Mouse (Mus musculus) gastrocnemius, postnatal 14 days (tissue): ENCODE results near the gene Nol4l. TPM values are rescaled to one million over a fixed set of nuclear protein-coding genes. Genes with fewer than 3 reads are reported as not detected.

Experiments used
- DNase-seq: peaks from one replicate; pipeline ENCODE4 v3.0.0; 2021; ENCODE audit warnings: mixed read lengths
- intact Hi-C: fragments of 180-260 bp; cut with DNase I; formaldehyde crosslinking; loops from one replicate; pipeline ENCODE4 v1.15.1; 2025; ENCODE audit warnings: low total_unique reads
- total RNA-seq, 2 experiments: library from RNA; stranded (reverse); gene quantifications; 2 replicates each; pipeline ENCODE4 v1.2.3; 2021

Gene Nol4l
- total RNA-seq, 2 experiments from 2014 or later = 3.0 to 3.3 TPM

DNA sequence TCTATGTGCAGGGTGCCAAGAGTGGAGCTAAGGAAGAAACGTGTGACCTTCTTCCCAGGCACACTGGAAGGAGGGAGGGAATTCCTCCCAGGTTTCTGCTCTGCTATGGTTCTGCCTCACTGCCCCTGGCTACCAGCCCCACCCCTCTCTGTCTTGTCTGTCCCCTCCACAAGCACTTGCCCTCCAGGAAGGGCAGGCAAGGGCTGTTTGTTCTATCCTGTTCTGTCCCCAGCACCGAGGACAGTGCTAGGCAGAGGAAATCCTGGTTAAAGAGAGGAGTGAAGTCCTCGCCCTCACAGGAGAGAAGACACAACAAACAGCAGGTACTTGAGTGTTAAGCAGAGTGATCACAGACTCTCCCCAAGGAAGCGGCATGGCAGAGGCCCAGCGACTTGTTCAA lies 16.7 kb upstream of the Nol4l start:
- no peak for DNase-seq
- intact Hi-C loops = no loop called here

DNA sequence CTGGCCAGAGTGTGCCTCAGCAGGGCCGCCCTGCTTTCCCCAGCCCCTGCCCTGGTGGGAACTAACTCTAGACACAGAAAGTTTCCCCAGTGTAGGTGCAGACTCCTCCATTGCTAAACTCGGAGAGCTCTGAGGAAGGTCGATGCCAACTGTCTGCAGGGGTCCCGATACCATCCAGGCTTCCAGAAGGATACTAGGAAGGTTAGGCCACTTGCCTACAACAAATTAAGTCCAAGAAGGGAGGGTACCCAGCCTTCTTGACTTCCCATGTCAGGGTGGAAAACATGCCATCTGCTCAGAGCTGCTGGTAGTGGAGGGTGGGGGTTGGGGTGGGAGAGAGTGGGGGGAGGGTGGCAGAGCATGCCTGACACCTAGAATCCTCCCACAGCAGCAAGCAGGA lies 15.0 kb upstream of the Nol4l start:
- no peak for DNase-seq
- intact Hi-C loops = no loop called here

DNA sequence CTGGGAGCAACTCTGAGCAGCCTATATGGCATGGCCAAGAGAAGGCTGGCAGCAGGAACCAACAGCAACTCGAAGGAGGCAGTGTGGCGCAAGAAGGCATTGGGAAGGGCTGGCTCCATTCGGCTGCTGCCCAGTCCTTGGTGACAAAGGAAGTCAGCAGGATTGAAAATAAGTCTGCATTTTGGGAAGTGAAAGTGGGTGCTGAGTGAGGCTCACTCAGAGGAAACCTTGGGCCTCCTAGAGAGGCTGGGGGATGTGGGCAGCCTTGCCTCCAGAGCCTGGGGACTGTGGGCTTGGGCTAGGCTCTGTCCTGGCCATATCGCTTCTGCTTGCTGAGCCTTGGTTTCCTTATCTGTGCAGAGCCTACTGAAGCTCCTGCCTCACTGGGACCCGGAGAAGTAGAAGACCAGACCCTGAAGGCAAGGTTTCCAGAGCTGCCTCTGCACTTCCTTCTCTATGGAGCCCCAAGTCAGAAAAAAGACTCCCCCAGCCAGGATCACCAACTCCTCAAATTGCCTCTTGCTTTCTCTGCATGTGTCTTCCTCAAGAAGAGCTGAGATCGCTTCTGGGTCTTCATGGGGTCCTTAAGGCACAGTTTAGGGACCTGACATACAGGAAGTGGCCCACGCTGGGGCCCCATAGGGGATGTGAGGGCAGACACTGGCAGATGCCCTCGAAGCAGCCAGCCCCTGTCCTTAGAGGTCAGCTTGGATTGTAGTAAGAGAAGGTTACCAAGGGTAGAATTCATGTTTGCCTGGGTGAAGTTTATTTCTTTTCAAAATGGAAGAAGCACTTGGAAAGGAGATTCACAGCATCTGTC lies 14.3 kb upstream of the Nol4l start:
- DNase-seq = no peak
- intact Hi-C loops = no loop called here

DNA sequence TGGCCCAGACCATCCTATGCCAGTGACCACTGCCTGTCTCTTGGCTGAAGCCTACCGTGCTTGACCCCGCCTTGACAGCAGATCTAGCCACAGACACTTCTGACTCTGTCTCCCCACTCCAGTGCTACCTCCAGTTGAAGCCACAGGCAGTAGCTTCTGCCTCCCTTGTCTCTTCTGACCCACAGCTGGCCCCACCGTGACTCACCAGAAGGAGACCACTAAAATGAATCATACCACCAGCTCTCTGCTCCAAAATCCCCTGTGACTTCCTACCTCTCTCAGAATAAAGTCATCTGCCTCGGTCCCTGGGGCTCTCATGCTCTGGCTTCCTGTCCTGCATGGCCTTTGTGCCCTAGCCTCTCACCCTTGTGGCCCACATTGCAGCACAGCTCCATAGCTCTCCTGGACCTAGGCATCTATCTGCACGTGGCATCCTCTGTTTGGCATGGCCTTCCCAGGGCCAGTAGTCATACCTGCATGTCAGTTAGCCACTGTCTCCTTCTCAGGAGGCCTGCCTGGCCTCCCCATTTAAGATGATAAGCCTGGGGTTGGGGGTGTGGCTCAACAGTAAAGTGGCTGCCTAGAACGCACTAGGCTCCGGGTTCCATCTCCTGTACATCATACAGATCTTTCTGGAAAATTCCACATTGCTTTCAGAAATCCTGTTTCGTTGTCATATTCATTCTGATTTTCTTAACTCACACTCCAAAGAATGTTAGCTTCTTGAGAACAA lies 13.3 kb upstream of the Nol4l start:
- DNase-seq = no peak
- intact Hi-C loops = no loop called here

DNA sequence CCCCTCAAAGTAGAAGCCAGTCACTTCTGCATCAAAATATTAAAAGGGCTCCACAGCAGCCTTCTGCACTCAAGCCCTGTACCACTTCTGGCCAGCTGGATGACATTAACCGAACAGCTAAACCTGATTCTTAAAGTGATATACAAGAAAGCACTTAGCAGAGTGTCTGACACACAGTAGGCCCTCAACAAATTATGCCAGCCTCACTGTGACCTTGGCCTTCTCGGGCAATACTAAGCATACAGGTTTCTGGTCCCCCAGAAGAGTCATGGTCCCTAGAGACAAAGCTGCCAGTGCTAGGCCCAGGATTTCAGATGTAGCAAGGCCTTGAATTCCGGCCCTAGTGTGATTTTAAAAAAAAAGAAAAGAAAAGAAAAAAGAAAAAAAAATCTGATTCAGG lies 9.1 kb upstream of the Nol4l start:
- intact Hi-C loops = no loop called here
- no peak for DNase-seq

DNA sequence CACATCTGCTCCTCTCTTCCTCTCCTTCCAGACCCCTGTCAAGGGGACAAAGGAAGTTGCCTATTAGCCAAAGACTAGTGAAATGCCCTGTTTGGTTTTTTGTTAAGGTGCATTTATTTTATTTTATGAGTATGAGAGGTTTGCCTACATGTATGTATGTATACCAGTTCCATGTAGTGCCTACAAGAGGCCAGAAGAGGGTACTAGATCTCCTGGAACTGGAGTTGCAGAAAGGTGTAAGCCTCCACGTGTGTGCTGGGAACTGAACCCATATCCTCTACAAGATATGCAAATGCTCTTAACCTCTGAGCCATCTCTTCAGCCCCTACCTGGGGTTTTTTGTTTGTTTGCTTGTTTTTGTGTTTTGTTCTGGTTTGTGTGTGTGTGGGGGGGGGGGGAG lies 4.2 kb upstream of the Nol4l start:
- DNase-seq = no peak
- intact Hi-C loops = no loop called here

DNA sequence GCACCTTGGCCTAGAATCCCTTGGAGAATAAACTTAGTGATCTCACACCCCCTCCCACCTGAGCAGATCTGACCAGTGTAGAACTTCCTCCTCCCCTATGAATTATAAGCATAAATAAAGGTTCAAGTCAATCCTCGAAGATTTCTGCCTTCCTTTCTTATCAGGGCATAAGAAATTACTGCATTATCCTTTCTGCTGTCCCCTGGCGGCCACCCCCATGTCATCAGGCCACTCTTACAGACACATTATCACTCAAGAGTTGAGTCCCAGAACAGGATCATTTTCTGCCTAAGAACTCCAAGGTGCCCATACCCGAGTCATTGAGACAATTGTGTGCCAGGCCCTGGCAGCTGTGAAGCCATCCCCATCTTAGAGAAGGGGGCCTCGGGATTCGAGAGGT lies 1.2 kb upstream of the Nol4l start:
- no peak for DNase-seq
- intact Hi-C loops = no loop called here

- intact Hi-C loops = no loop called here
- peak; percentile 63 for DNase-seq
Measured at GRCm38 (mm10) chr2:153529365-153529781, 398 bp downstream of the Nol4l start.

- intact Hi-C loops = no loop called here
Measured at GRCm38 (mm10) chr2:153528571-153529364, 1.0 kb downstream of the Nol4l start.

GRCm38 (mm10) chr2:153527580-153528531 lies 1.9 kb downstream of the Nol4l start:
- intact Hi-C loops = no loop called here
- DNase-seq = peak; percentile 52

More at GRCm38 (mm10) chr2:153528571-153529364, 1.0 kb downstream of the Nol4l start:
- peak; percentile 27 for DNase-seq

DNA sequence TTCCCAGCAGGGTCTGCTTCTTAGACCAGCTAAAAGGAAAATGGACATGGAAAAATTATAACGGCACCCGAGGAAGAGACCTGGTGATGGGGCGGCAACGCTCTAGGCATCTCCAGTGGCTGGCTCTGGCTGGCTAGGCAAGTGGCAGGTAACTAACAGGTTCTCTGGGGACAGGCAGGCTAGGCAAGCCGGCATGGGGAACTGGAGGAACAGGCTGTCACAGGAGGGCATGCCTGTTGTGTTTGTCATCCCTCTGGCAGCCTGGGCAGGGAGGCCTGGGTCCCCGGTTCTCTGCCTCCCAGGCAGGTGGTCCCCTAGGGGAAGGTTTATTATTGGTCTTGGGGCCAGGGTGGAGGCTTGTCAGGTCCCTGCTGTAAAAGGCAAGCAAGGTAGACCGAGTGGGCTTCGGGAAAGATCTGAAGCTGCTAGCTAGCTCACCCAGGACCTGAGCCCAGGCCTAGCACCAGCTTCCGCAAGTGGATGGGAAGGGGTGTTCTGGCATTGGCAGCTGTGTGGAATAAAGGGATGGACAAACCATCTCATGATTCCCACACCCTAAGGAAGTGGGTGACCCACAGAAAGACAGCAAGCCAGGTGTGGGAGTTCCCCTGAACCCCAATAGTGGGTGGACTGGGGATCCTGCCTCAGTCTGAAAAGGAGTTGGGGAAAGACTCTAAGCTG lies 2.8 kb downstream of the Nol4l start:
- DNase-seq = no peak
- intact Hi-C loops = no loop called here

DNA sequence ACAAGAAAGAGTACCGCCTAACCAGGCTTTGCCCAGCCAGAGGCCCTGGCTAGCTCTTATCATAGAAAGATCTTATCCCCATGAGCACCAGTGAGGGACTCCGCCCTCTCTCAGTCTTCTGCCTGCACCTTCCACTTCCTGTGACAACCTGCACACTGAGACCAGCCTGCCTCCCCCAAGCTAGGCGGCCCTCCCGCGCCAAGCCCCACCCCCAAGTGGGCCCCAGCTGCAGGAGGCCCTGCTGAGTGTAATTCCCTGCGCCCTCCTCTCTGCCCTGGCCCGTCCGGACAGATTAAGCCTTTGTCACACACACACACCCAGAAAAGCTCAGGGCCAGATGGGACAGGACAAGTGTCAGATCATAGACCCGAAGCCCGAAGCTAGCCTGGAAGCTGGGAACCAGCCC lies 3.9 kb downstream of the Nol4l start:
- DNase-seq = no peak
- intact Hi-C loops = no loop called here

GRCm38 (mm10) chr2:153524727-153525126 lies 5.0 kb downstream of the Nol4l start:
- intact Hi-C loops = no loop called here

GRCm38 (mm10) chr2:153523656-153524055 lies 6.1 kb downstream of the Nol4l start:
- no peak for DNase-seq
- intact Hi-C loops = no loop called here

More at GRCm38 (mm10) chr2:153524727-153525126, 5.0 kb downstream of the Nol4l start:
- DNase-seq = no peak

DNA sequence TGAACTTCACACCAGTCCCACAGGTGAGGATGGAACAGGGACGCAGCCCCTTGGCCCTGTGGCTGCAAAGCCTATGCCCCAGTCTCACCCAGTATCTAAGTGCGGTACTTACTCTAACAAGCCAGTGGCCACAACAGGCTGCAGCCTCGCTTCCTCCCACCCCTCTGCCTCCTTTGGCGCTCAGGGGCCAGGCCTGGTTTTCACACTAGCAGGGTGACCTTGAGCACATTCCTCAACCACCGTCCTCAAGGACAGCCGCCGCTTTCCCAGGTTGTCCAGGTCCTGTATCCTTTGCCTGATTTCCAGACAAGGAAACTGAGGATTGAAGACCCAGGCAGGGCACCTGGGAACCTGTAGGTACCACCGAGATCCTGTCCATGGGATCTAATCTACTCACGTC lies 6.6 kb downstream of the Nol4l start:
- intact Hi-C loops = no loop called here
- DNase-seq = no peak

- DNase-seq = no peak
- intact Hi-C loops = no loop called here
Measured at GRCm38 (mm10) chr2:153522270-153522669, 7.5 kb downstream of the Nol4l start.

GRCm38 (mm10) chr2:153520057-153520456 lies 9.7 kb downstream of the Nol4l start:
- DNase-seq = no peak
- intact Hi-C loops = no loop called here

- intact Hi-C loops = no loop called here
- DNase-seq = no peak
Measured at GRCm38 (mm10) chr2:153516961-153517360, 12.8 kb downstream of the Nol4l start.

DNA sequence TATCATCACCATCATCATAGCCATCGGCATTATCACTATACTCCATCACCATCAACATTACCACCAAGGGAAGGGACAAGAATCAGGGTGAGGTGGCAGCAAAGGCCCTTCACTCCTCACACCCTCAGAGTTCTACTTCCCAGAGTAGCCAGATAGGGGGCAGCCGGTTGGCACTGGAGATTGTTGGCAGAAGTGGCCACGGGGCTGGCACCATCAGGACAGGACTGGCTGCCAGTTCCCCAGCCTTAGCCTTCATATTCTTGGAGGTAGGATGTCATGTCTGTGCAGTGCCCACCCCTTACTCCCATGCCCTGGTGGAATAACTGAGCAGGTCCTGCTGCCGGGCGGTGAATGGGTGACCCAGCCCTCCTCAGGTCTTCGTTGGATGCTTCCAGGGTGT lies 14.2 kb downstream of the Nol4l start:
- DNase-seq = no peak
- intact Hi-C loops = no loop called here
